Mouse (Mus musculus) stomach, embryonic 15.5 days (tissue): ENCODE data around the gene Kcnj10. TPM values are rescaled to one million over a fixed set of nuclear protein-coding genes. Genes with fewer than 3 reads are reported as not detected.

Experiments used
- ATAC-seq: fragments of 200-750 bp; cut with Nextera tagmentation; 2 replicates; pipeline ENCODE4 v1.8.0; 2017; ENCODE audit warnings: low read depth, moderate number of reproducible peaks, moderate TSS enrichment; ENCODE audit not compliant: insufficient read depth, low FRiP score
- H3K27ac ChIP-seq: fragments of 300-500 bp; sonication (generic); 2 replicates; pipeline ENCODE4 v1.5.1; 2015; ENCODE audit warnings: mild to moderate bottlenecking, inconsistent platforms
- H3K27me3 ChIP-seq: fragments of 300-500 bp; sonication (generic); replicated peaks from 2 replicates; pipeline ENCODE4 v1.6.1; 2015; ENCODE audit warnings: inconsistent platforms
- H3K36me3 ChIP-seq: fragments of 300-500 bp; sonication (generic); 2 replicates; pipeline ENCODE4 v1.6.1; 2015; ENCODE audit warnings: inconsistent platforms
- H3K4me1 ChIP-seq: fragments of 300-500 bp; sonication (generic); 2 replicates; pipeline ENCODE4 v1.6.1; 2015; ENCODE audit warnings: inconsistent platforms
- H3K4me2 ChIP-seq: fragments of 300-500 bp; sonication (generic); 2 replicates; pipeline ENCODE4 v1.6.1; 2015; ENCODE audit warnings: mild to moderate bottlenecking, inconsistent platforms
- H3K4me3 ChIP-seq: fragments of 300-500 bp; sonication (generic); replicated peaks from 2 replicates; pipeline ENCODE4 v1.5.1; 2015; ENCODE audit warnings: inconsistent platforms
- H3K9ac ChIP-seq: fragments of 300-500 bp; sonication (generic); 2 replicates; pipeline ENCODE4 v1.6.1; 2015; ENCODE audit warnings: inconsistent platforms
- H3K9me3 ChIP-seq: fragments of 300-500 bp; sonication (generic); 2 replicates; pipeline ENCODE4 v1.6.1; 2016; ENCODE audit warnings: inconsistent platforms
- WGBS: fragments of 180-500 bp; shearing (Covaris S2); methylation state at CpG from one replicate; pipeline ENCODE4 v1.1.7; 2015; 5-methylcytosine and 5-hydroxymethylcytosine counted together
- polyA plus RNA-seq: library from polyadenylated mRNA; unstranded; fragments of >200 nt; fragmentation: Nextera tagmentation; extraction: Ambion mirVana; gene quantifications from 2 replicates; pipeline ENCODE4 v1.2.1, GENCODE M21; 2015

Gene Kcnj10
- polyA plus RNA-seq, result 0.10 and 0.17 TPM in 2 replicates

DNA sequence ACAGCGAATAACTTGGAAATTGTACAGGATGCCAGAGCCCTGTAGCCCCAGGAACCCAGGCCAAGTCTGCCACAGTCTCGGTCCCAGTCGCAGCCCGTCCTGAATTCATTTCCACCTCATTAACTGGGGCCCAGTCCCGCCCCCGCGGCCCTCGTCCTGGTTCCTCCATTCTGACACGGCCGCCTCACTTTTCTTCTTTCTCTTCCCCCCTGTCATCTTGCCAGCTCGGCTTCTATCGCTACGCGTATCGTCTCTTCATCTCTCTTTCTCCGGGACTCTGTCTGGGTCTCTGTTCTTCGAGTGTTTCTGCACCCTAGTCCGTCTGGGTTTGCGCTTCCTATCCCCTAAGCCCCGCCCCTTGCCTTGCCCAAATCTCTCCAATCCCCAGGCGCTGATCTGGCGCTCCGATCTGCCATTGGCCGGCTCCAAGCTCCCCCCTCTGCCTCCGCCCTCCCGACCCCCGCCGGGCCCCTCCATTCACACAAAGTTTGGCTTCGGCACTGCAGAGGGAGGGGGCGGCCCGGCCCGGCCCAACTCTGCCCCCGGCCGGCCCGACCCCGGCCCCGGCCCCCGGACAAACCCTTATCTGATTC is at the start of gene Kcnj10:
Kcnj10 (plus strand) TSS at position 482 of the 593 bp plus-strand sequence.
- WGBS, result 2% methylated on average over 38 of the region's 38 CpGs
- no peaks in the 10 kb centered on the region for H3K36me3 ChIP-seq
- H3K9me3 ChIP-seq, result no peaks in the 10 kb centered on the region
- H3K4me2 ChIP-seq, result peak within 1 kb of the TSS; percentile 82
- H3K4me3 ChIP-seq, result peak within 1 kb of the TSS; percentile 43
- peak; percentile 78 for ATAC-seq
- no peak within 1 kb of the TSS for H3K9ac ChIP-seq
- H3K27me3 ChIP-seq, result peaks cover 40% of the 10 kb centered on the region
- H3K27ac ChIP-seq, result no peak within 1 kb of the TSS
- peaks cover 16% of the 10 kb centered on the region for H3K4me1 ChIP-seq

DNA sequence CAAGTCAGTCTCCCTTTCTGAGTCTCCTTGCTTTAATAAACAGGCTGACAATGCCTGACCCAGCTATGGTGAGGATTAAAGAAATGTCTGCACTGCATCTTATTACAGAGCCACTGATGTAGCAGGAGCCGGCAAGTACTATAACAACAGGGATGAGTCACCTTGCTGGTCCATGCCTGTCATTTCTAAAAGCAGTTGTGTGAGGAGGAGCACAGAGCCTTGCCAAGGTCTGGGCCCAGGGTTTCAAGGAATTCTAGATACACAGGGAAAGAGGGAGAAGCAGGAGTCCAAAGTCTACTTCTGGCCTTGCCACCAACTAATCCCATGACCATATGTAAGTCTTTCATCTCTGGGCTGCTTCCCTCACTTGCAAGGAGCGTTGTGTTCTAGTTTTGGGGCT is 48.1 kb upstream of the Kcnj10 start:
- Histone ChIP-seq H3K9ac (no peak overlapping the region), H3K27me3 (no peaks in the 10 kb centered on the region), H3K36me3 (no peaks in the 10 kb centered on the region), H3K4me3 (no peak overlapping the region), H3K4me2 (no peak overlapping the region), H3K27ac (no peak overlapping the region), H3K9me3 (no peaks in the 10 kb centered on the region), H3K4me1 (peaks cover 22% of the 10 kb centered on the region)
- no peak for ATAC-seq
- WGBS, result 71% methylated on average over 2 of the region's 2 CpGs

DNA sequence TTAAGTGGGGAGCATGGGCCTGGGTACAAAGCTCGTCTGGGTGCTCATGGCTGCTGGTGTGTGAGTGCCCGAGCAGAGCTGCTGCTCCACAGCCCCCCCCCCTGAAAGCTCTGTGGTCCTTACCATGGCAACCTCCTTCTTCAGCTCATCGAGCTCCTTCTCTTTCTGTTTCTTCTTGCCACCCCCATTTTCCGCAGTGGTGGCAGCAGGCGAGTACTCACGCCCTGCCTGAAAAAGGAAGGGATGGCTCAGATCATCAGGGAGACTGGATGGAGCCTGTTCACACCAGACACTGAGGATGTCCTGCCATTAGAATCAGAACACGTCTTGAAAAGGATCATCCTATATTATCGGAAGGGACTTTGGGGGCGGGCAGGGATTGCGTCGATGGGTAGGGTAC is 47.6 kb upstream of the Kcnj10 start:
- Histone ChIP-seq H3K27ac (no peak overlapping the region), H3K36me3 (no peaks in the 10 kb centered on the region), H3K4me3 (no peak overlapping the region), H3K27me3 (no peaks in the 10 kb centered on the region), H3K4me1 (peaks cover 22% of the 10 kb centered on the region), H3K4me2 (no peak overlapping the region), H3K9me3 (no peaks in the 10 kb centered on the region), H3K9ac (no peak overlapping the region)
- no peak for ATAC-seq
- 87% methylated on average over 11 of the region's 11 CpGs for WGBS

DNA sequence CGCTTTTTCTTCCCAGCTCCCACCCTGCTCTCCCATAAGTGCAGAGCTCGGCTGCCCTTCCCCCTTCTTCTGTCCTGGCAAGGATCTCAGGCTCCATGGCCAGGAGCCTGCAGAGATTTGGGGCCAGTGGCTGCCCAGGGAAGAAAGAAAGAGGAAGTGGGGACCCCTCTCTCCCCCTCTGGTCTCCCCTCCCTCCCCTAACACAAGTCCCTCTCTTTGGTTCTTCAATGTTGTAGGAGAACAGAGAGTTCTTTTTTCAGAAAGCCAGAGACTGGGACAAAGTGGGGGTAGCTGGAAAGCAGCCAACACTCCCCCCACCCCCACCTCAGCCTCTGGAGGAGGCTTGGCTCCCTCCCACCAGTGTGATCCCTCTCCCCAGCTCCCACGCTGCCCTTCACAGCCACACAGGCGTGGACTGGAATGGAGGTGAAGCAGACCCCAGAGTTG is 45.2 kb upstream of the Kcnj10 start:
- H3K27me3 ChIP-seq, result no peaks in the 10 kb centered on the region
- 37% methylated on average over 4 of the region's 4 CpGs for WGBS
- peaks cover 25% of the 10 kb centered on the region for H3K4me1 ChIP-seq
- H3K9ac ChIP-seq, result no peak overlapping the region
- H3K27ac ChIP-seq, result peak overlapping the region; percentile 71; the same call in 1 of the 2 replicates
- no peaks in the 10 kb centered on the region for H3K9me3 ChIP-seq
- H3K4me3 ChIP-seq, result no peak overlapping the region
- no peaks in the 10 kb centered on the region for H3K36me3 ChIP-seq
- peak overlapping the region; percentile 51 for H3K4me2 ChIP-seq
- peak; percentile 23; the same call in 1 of the 2 replicates for ATAC-seq

DNA sequence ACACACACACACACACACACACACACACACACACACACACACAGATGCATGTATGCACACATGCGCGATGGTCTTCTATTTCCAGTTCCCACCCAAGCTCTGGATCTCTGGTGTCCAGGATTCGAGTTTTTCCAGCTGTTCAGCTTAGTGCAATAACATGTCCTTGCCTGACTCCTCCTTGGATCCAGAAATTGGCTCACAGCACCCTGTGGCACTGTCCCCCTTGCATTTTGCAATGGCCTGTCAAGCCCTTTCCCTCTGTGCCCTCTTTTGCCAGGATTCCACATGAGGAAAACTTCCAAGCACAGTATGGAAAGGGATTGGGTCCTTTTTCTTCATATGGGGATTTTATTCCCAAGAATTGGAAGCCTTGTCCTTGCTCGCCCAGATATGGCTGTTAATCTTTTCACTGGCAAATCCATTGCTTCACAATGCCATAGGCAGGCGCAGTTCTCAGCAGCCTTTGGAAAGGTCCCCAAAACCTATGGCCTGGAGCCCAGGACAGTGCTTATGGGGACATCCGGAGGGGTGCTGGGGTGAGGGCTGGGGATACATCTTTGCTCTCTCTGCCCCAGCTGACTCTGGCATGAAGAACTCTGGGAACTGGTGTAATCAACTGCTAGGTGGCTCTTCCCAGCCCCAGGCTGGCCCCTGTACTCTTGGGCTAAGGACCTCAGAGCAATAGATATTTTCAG is 44.0 kb upstream of the Kcnj10 start:
- H3K9ac ChIP-seq, result no peak overlapping the region
- no peaks in the 10 kb centered on the region for H3K36me3 ChIP-seq
- peaks cover 25% of the 10 kb centered on the region for H3K4me1 ChIP-seq
- no peaks in the 10 kb centered on the region for H3K27me3 ChIP-seq
- WGBS, result 68% methylated on average over 6 of the region's 6 CpGs
- H3K4me2 ChIP-seq, result peak overlapping the region; percentile 51
- no peaks in the 10 kb centered on the region for H3K9me3 ChIP-seq
- no peak for ATAC-seq
- peak overlapping the region; percentile 71 for H3K27ac ChIP-seq
- peak overlapping the region; percentile 26 for H3K4me3 ChIP-seq

DNA sequence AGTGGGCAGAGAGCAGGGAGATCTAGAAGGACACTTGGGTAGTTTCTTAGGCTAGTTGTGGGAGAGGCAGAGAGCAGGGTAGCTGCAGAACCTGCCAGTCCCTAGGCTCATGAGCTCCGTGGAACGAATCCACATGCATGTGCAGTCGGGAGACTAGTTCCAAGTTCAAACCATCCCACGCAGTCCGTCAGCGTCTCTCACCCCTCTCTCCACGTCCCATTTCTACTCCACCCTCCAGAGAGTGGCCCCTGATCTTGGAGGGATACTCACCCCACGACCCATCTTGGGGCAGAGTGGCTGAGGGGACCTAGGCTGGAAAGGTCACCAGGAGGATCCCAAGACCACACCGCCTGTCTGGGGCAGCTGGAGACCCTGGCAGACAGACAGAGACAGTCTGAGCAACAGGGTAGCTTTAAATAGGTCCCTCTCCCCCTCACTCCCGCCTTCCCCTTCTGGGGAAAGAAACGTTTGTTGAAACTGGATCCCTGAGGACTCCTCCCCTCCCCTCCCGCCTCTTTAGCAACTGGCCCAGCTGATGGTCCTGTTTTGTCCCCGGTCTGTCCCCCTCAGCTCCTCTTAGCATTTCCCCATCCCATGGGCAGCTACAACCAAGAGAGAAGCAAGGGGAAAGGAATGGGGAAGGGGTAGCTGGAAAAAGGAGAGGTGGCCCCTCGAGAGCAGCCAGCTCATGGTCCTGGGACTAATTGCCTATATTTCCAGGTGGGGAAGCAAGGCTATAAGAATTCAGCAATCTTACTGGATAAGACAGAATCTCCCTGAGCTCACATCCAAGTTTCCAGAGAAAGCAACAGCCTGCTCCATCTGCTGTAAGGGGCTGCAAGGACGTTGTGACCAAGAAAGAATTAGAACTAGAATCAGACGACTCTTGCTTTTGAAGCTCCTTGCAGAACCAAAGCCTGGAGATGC is 43.1 kb upstream of the Kcnj10 start, which contains the start of gene Atp1a2:
Atp1a2 (minus strand) TSS at position 454 of the 927 bp plus-strand sequence.
- H3K36me3 ChIP-seq, result no peaks in the 10 kb centered on the region
- H3K27me3 ChIP-seq, result no peaks in the 10 kb centered on the region
- H3K4me3 ChIP-seq, result peak within 1 kb of the TSS; percentile 26
- H3K27ac ChIP-seq, result peak within 1 kb of the TSS; percentile 71
- WGBS, result 9% methylated on average over 16 of the region's 16 CpGs
- no peaks in the 10 kb centered on the region for H3K9me3 ChIP-seq
- peaks cover 28% of the 10 kb centered on the region for H3K4me1 ChIP-seq
- H3K4me2 ChIP-seq, result peak within 1 kb of the TSS; percentile 51
- peak; percentile 28; the same call in 1 of the 2 replicates for ATAC-seq
- no peak within 1 kb of the TSS for H3K9ac ChIP-seq

DNA sequence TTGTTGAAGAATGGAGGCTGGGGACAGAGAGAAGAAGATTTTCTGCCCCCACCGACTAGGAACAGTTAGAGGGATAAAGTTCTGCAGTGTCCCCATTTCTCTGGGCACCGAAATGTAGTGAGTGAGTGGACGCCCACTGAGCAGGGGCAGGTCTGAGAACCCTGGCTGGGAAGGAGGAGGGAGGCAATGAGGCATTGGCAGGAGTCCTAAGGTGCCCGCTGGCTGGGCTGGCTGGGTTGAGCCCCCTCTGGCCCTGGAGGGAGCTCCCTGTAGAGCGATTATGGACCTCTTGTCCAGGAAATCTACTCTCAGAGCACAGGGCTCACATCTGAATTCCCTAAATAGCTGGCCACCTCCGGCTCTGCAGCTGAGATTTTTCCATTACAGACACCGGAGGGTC is 41.5 kb upstream of the Kcnj10 start:
- WGBS, result 72% methylated on average over 7 of the region's 7 CpGs
- ATAC-seq, result no peak

DNA sequence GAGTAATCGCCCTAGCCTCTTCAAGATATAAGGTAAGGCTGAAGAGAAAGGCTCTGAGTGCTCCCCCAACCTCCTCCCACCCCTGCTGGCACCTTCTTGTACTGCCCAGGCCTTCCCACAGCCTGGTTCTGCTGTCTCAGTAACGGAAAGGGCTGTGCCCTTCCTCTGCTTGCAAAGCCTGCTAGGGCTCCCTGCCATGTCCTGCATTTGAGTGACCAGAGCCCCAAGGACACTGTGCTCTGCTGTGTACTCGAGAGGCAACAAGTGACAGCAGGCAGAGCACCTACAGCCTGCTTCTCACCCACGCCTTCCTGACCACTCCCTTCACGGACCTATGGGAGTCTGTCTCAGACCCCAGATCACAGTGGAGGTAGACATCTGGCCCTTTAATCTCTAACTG is 40.8 kb upstream of the Kcnj10 start:
- Histone ChIP-seq H3K27ac (no peak overlapping the region), H3K4me1 (peaks cover 28% of the 10 kb centered on the region), H3K36me3 (no peaks in the 10 kb centered on the region), H3K4me2 (no peak overlapping the region), H3K27me3 (no peaks in the 10 kb centered on the region), H3K9ac (no peak overlapping the region), H3K9me3 (no peaks in the 10 kb centered on the region), H3K4me3 (no peak overlapping the region)
- 70% methylated on average over 5 of the region's 5 CpGs for WGBS
- ATAC-seq, result no peak

More for the DNA sequence above, 41.5 kb upstream of the Kcnj10 start:
- H3K4me3 ChIP-seq, result no peak overlapping the region
- H3K4me1 ChIP-seq, result peaks cover 28% of the 10 kb centered on the region
- H3K9ac ChIP-seq, result no peak overlapping the region
- H3K36me3 ChIP-seq, result no peaks in the 10 kb centered on the region
- no peak overlapping the region for H3K4me2 ChIP-seq
- no peak overlapping the region for H3K27ac ChIP-seq
- no peaks in the 10 kb centered on the region for H3K9me3 ChIP-seq
- H3K27me3 ChIP-seq, result no peaks in the 10 kb centered on the region

DNA sequence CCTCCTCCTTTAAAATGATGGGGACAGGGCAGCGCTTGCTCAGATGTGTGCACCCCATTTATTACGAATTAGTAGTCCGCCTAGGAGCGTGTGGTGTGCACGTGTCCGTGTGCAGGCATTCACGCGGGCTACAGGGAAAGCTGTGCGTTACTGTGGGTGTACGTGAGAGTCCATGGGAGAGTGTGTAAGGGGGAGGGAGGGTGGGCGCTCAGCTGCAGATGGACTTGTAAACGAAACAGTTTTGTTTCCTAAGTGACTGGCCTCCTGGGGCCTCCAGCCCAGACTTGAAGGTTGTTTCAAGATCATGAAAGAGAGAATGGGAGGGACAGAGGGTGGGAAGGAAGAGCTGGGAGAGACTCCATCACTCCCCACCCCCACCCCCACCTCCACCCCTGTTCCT is 39.8 kb upstream of the Kcnj10 start:
- no peak overlapping the region for H3K9ac ChIP-seq
- H3K27ac ChIP-seq, result no peak overlapping the region
- no peak overlapping the region for H3K4me3 ChIP-seq
- H3K36me3 ChIP-seq, result no peaks in the 10 kb centered on the region
- ATAC-seq, result no peak
- H3K4me2 ChIP-seq, result no peak overlapping the region
- WGBS, result 41% methylated on average over 12 of the region's 12 CpGs
- H3K9me3 ChIP-seq, result no peaks in the 10 kb centered on the region
- peaks cover 20% of the 10 kb centered on the region for H3K4me1 ChIP-seq
- H3K27me3 ChIP-seq, result no peaks in the 10 kb centered on the region

DNA sequence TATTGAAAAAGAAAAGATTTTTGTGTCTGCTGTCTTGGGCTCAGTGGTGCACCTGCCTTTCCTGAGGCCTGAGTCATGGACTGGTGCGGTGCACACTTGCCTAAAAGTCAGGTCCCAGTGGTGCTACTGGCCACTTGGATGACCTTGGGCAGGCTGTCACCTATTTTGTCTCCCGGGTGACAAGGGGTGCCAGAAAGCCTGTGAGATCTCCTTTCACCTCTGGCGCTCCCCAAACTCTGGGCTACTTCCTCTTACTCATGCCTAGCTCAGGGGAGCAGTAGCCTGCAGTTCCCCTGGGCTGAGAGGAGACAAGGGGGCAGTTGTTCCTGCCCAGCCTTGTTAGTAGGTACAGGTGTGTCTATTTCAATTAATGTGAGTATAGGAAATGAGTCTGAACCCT is 38.7 kb upstream of the Kcnj10 start:
- no peak for ATAC-seq
- WGBS, result 64% methylated on average over 3 of the region's 3 CpGs

DNA sequence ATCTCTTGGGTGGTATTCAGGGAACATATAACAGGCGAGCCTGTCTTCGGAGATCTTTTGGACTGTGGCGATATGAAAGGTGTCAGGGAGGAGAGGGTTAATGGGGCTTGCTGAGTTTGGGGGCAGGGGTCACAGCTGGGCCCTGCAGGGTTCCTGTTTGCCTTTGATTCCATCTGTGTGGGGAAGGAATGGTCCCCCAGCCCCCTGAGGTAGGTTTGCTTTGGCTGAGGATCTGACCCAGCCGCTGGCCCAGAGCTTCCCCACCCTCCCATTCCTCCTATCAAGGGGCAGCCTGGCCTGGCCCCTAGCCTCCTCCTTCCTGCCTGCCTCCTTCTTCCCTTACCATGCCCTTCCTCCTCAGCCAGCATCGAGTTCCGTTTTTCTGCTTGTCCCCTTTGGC is 38.2 kb upstream of the Kcnj10 start:
- no peak for ATAC-seq
- Histone ChIP-seq H3K27me3 (no peaks in the 10 kb centered on the region), H3K9me3 (no peaks in the 10 kb centered on the region), H3K27ac (no peak overlapping the region), H3K4me1 (peaks cover 6% of the 10 kb centered on the region; the same call in 1 of the 2 replicates), H3K4me2 (no peak overlapping the region), H3K36me3 (no peaks in the 10 kb centered on the region), H3K9ac (no peak overlapping the region), H3K4me3 (no peak overlapping the region)
- WGBS, result 36% methylated on average over 6 of the region's 6 CpGs

More for the DNA sequence above, 38.7 kb upstream of the Kcnj10 start:
- no peak overlapping the region for H3K9ac ChIP-seq
- peaks cover 11% of the 10 kb centered on the region; the same call in 1 of the 2 replicates for H3K4me1 ChIP-seq
- no peak overlapping the region for H3K4me2 ChIP-seq
- no peak overlapping the region for H3K4me3 ChIP-seq
- no peaks in the 10 kb centered on the region for H3K9me3 ChIP-seq
- no peaks in the 10 kb centered on the region for H3K36me3 ChIP-seq
- H3K27ac ChIP-seq, result no peak overlapping the region
- H3K27me3 ChIP-seq, result no peaks in the 10 kb centered on the region
